Mouse (Mus musculus): ENCODE measurements around the gene Kremen1.
A peak's percentile ranks its signal among the peaks of the same experiment; 100 is the strongest.

Kremen1 gene

GRCm38 (mm10) chr11:5164310-5164709, 97.0 kb downstream of the Kremen1 start:
- no peak for DNase-seq

- no peak for DNase-seq
Measured at GRCm38 (mm10) chr11:5163421-5163820, 97.9 kb downstream of the Kremen1 start.

GRCm38 (mm10) chr11:5160722-5161485, 100.5 kb downstream of the Kremen1 start:
- peak in 1 of 2 experiments; percentile 60 for DNase-seq

GRCm38 (mm10) chr11:5158056-5158455, 103.3 kb downstream of the Kremen1 start:
- no peak for DNase-seq

GRCm38 (mm10) chr11:5154961-5155805, 106.2 kb downstream of the Kremen1 start:
- peak; percentile 49 to 76 for DNase-seq

- DNase-seq, result peak; percentile 60 to 63
Measured at GRCm38 (mm10) chr11:5151680-5152337, 109.5 kb downstream of the Kremen1 start, which contains the start of gene Emid1. TSS of gene Emid1 (minus strand) at chr11:5152257.

GRCm38 (mm10) chr11:5151247-5151630, 110.1 kb downstream of the Kremen1 start:
- DNase-seq, result no peak

GRCm38 (mm10) chr11:5150416-5151246, 110.7 kb downstream of the Kremen1 start:
- peak in 1 of 2 experiments; percentile 43 for DNase-seq

GRCm38 (mm10) chr11:5149955-5150354, 111.4 kb downstream of the Kremen1 start:
- DNase-seq, result peak in 1 of 2 experiments; percentile 21

GRCm38 (mm10) chr11:5149249-5149648, 112.1 kb downstream of the Kremen1 start:
- DNase-seq, result peak; percentile 53 to 76

GRCm38 (mm10) chr11:5145600-5145999, 115.8 kb downstream of the Kremen1 start:
- DNase-seq, result no peak

GRCm38 (mm10) chr11:5141965-5142364, 119.4 kb downstream of the Kremen1 start:
- peak in 1 of 2 experiments; percentile 58 for DNase-seq

Measured in lung, postnatal 4 days (tissue).